In genomic region chr2:25177685-25178084, GRCm38 (mm10) we compare ENCODE assay signal across 8 mouse cellular contexts. TPM values are rescaled to one million over a fixed set of nuclear protein-coding genes. Genes with fewer than 3 reads are reported as not detected.
DNase-seq lines count a peak whose midpoint lies in the region; ATAC-seq and TF ChIP-seq lines count a peak whose summit lies in the region.
"Had no signal": no experiment of that assay in that cellular context is flagged by ENCODE, and none has a peak within 500 bp of the region (broad histone marks: within the 10 kb centered on the region; RNA-seq: fewer than 3 reads in every experiment).

No protein-coding gene starts in this region.

- H3K4me1 ChIP-seq in E14TG2a.4 (replicated peaks; ENCODE audit: low read depth, low read length): peaks cover 50% of the 10 kb centered on the region
- peaks cover 27% of the 10 kb centered on the region for H3K4me1 ChIP-seq in heart, embryonic 11.5 days (ENCODE audit: control insufficient read depth, insufficient read depth, low read length)
- H3K4me1 ChIP-seq in kidney, embryonic 15.5 days: peaks cover 84% of the 10 kb centered on the region
- H3K4me1 ChIP-seq in midbrain, embryonic 10.5 days: peaks cover 88% of the 10 kb centered on the region

- DNase-seq in Muller cell, postnatal 12 days (ENCODE audit: inconsistent ontology term): peak; percentile 83
- peak; percentile 76 for DNase-seq in midbrain, embryonic 10.5 days (ENCODE audit: low spot score)
- DNase-seq in adrenal gland, postnatal 25 days: no peak

- H3K27me3 ChIP-seq in E14TG2a.4 (ENCODE audit: insufficient read depth, low read length): peaks cover 93% of the 10 kb centered on the region
- peaks cover 50% of the 10 kb centered on the region for H3K27me3 ChIP-seq in heart, embryonic 11.5 days (ENCODE audit: control insufficient read depth, insufficient read depth, low read length)
- H3K27me3 ChIP-seq in kidney, embryonic 15.5 days: peaks cover 50% of the 10 kb centered on the region
- peaks cover 44% of the 10 kb centered on the region for H3K27me3 ChIP-seq in midbrain, embryonic 10.5 days (ENCODE audit: low read depth, poor library complexity, severe bottlenecking)

- ATAC-seq in heart, embryonic 11.5 days (replicated peaks; ENCODE audit: insufficient number of reproducible peaks, low FRiP score, low TSS enrichment): no peak
- ATAC-seq in kidney, embryonic 15.5 days (replicated peaks; ENCODE audit: low FRiP score): peak; percentile 47
- ATAC-seq in erythroid progenitor cell, adult 5-6 weeks (replicated peaks; ENCODE audit: low FRiP score, poor library complexity, severe bottlenecking): no peak

- H3K9ac ChIP-seq in heart, embryonic 11.5 days (ENCODE audit: low read depth, low read length): no peak overlapping the region
- peak overlapping the region; percentile 21; the same call in 1 of the 2 replicates for H3K9ac ChIP-seq in kidney, embryonic 15.5 days

- 0 out of 2 replicates have a peak overlapping the region, but pooled peaks have one; percentile 42 for H3K27ac ChIP-seq in heart, embryonic 11.5 days (ENCODE audit: low read depth, low read length)
- peak overlapping the region; percentile 91 for H3K27ac ChIP-seq in kidney, embryonic 15.5 days
- peak overlapping the region; percentile 96 for H3K27ac ChIP-seq in midbrain, embryonic 10.5 days (replicated peaks)

- no peaks in the 10 kb centered on the region for H3K36me3 ChIP-seq in E14TG2a.4 (ENCODE audit: insufficient read depth, low read length)
- no peaks in the 10 kb centered on the region for H3K36me3 ChIP-seq in heart, embryonic 11.5 days (ENCODE audit: control insufficient read depth, insufficient read depth, low read length)
- H3K36me3 ChIP-seq in kidney, embryonic 15.5 days: no peaks in the 10 kb centered on the region
- H3K36me3 ChIP-seq in midbrain, embryonic 10.5 days: no peaks in the 10 kb centered on the region

- no peak for TF ChIP-seq CTCF in E14TG2a.4 (conservative IDR thresholded peaks at IDR 0.05; ENCODE audit: low read length)

- H3K4me2 ChIP-seq in heart, embryonic 11.5 days: peak overlapping the region; percentile 21
- H3K4me2 ChIP-seq in kidney, embryonic 15.5 days: peak overlapping the region; percentile 51

- 0 out of 2 replicates have a peak overlapping the region, but pooled peaks have one; percentile 10 for H3K4me3 ChIP-seq in E14TG2a.4 (replicated peaks; ENCODE audit: low read length)
- H3K4me3 ChIP-seq in heart, embryonic 11.5 days (ENCODE audit: low read depth, low read length): no peak overlapping the region
- peak overlapping the region; percentile 28 for H3K4me3 ChIP-seq in kidney, embryonic 15.5 days (replicated peaks)
- peak overlapping the region; percentile 90 for H3K4me3 ChIP-seq in midbrain, embryonic 10.5 days

- 7% methylated on average over 6 of the region's 6 CpGs for WGBS in heart, embryonic 11.5 days (ENCODE audit: insufficient replicate concordance)
- 0% methylated on average over 6 of the region's 6 CpGs for WGBS in kidney, embryonic 15.5 days
- 0% methylated on average over 6 of the region's 6 CpGs for WGBS in midbrain, embryonic 10.5 days

- no peaks in the 10 kb centered on the region for H3K9me3 ChIP-seq in E14TG2a.4 (ENCODE audit: low read length)
- no peaks in the 10 kb centered on the region for H3K9me3 ChIP-seq in heart, embryonic 11.5 days (replicated peaks; ENCODE audit: control insufficient read depth, low read length)
- H3K9me3 ChIP-seq in kidney, embryonic 15.5 days (replicated peaks): no peaks in the 10 kb centered on the region
- H3K9me3 ChIP-seq in midbrain, embryonic 10.5 days (replicated peaks): no peaks in the 10 kb centered on the region

RNA-seq across cellular contexts. Expression of gene Nrarp, which starts 2.9 kb away (rescaled TPM):
- 4.5 and 4.8 TPM in 2 replicates for polyA plus RNA-seq in heart, embryonic 11.5 days (2014; fragmentation: Nextera tagmentation; extraction: Ambion mirVana)
- 21.8 and 23.7 TPM in 2 replicates for polyA plus RNA-seq in kidney, embryonic 15.5 days (2015; fragmentation: Nextera tagmentation; extraction: Ambion mirVana)
- 65.8 and 74.1 TPM in 2 replicates for polyA plus RNA-seq in midbrain, embryonic 10.5 days (2016; fragmentation: Nextera tagmentation; extraction: Ambion mirVana)
- 0.42 TPM in 1 of 2 replicates, not detected in the other for total RNA-seq in erythroid progenitor cell, adult 5-6 weeks (2015; ENCODE audit: low replicate concordance)
- total RNA-seq in erythroid progenitor cell, adult 5-6 weeks (2017; ENCODE audit: low replicate concordance): 0.64 and 3.0 TPM in 2 replicates
- total RNA-seq in adrenal gland, postnatal 25 days (2021): 2.2 and 4.0 TPM in 2 replicates

RNA-seq across cellular contexts. Expression of gene Tor4a, which starts 19.0 kb away (rescaled TPM):
- 5.9 and 8.3 TPM in 2 replicates for polyA plus RNA-seq in heart, embryonic 11.5 days (2014; fragmentation: Nextera tagmentation; extraction: Ambion mirVana)
- 11.7 and 14.1 TPM in 2 replicates for polyA plus RNA-seq in kidney, embryonic 15.5 days (2015; fragmentation: Nextera tagmentation; extraction: Ambion mirVana)
- polyA plus RNA-seq in midbrain, embryonic 10.5 days (2016; fragmentation: Nextera tagmentation; extraction: Ambion mirVana): 1.3 and 1.9 TPM in 2 replicates
- 2.9 and 5.4 TPM in 2 replicates for total RNA-seq in erythroid progenitor cell, adult 5-6 weeks (2015; ENCODE audit: low replicate concordance)
- total RNA-seq in erythroid progenitor cell, adult 5-6 weeks (2017; ENCODE audit: low replicate concordance): 0.30 and 2.2 TPM in 2 replicates
- total RNA-seq in adrenal gland, postnatal 25 days (2021): 28.1 and 33.9 TPM in 2 replicates

RNA-seq across cellular contexts. Expression of gene Nelfb, which starts 33.6 kb away (rescaled TPM):
- polyA plus RNA-seq in heart, embryonic 11.5 days (2014; fragmentation: Nextera tagmentation; extraction: Ambion mirVana): 62.9 and 69.0 TPM in 2 replicates
- 114 and 124 TPM in 2 replicates for polyA plus RNA-seq in kidney, embryonic 15.5 days (2015; fragmentation: Nextera tagmentation; extraction: Ambion mirVana)
- polyA plus RNA-seq in midbrain, embryonic 10.5 days (2016; fragmentation: Nextera tagmentation; extraction: Ambion mirVana): 131 and 140 TPM in 2 replicates
- 13.0 and 34.4 TPM in 2 replicates for total RNA-seq in erythroid progenitor cell, adult 5-6 weeks (2015; ENCODE audit: low replicate concordance)
- 15.2 and 29.9 TPM in 2 replicates for total RNA-seq in erythroid progenitor cell, adult 5-6 weeks (2017; ENCODE audit: low replicate concordance)
- total RNA-seq in adrenal gland, postnatal 25 days (2021): 61.8 and 66.9 TPM in 2 replicates

RNA-seq across cellular contexts. Expression of gene Stpg3, which starts 36.8 kb away (rescaled TPM):
- polyA plus RNA-seq in heart, embryonic 11.5 days (2014; fragmentation: Nextera tagmentation; extraction: Ambion mirVana): not detected in 2 replicates
- 0.23 and 0.55 TPM in 2 replicates for polyA plus RNA-seq in kidney, embryonic 15.5 days (2015; fragmentation: Nextera tagmentation; extraction: Ambion mirVana)
- not detected in 2 replicates for polyA plus RNA-seq in midbrain, embryonic 10.5 days (2016; fragmentation: Nextera tagmentation; extraction: Ambion mirVana)
- not detected in 2 replicates for total RNA-seq in erythroid progenitor cell, adult 5-6 weeks (2015; ENCODE audit: low replicate concordance)
- total RNA-seq in erythroid progenitor cell, adult 5-6 weeks (2017; ENCODE audit: low replicate concordance): not detected in 2 replicates
- not detected in 2 replicates for total RNA-seq in adrenal gland, postnatal 25 days (2021)
- total RNA-seq: layer of hippocampus, postnatal 14 days had no signal

RNA-seq across cellular contexts. Expression of gene Fam166a, which starts 40.9 kb away (rescaled TPM):
- polyA plus RNA-seq in heart, embryonic 11.5 days (2014; fragmentation: Nextera tagmentation; extraction: Ambion mirVana): 0.44 TPM in 1 of 2 replicates, not detected in the other
- 1.4 and 1.9 TPM in 2 replicates for polyA plus RNA-seq in kidney, embryonic 15.5 days (2015; fragmentation: Nextera tagmentation; extraction: Ambion mirVana)
- 0.62 TPM in 1 of 2 replicates, not detected in the other for polyA plus RNA-seq in midbrain, embryonic 10.5 days (2016; fragmentation: Nextera tagmentation; extraction: Ambion mirVana)
- total RNA-seq in erythroid progenitor cell, adult 5-6 weeks (2015; ENCODE audit: low replicate concordance): not detected in 2 replicates
- not detected in 2 replicates for total RNA-seq in erythroid progenitor cell, adult 5-6 weeks (2017; ENCODE audit: low replicate concordance)
- total RNA-seq in adrenal gland, postnatal 25 days (2021): 0.46 TPM in 1 of 2 replicates, not detected in the other
- total RNA-seq: layer of hippocampus, postnatal 14 days had no signal

Comparison
In these comparisons a context has a peak if more than half of its experiments do, and no peak if none do; other contexts are left out.
1. H3K27ac ChIP-seq: peak in every context shown above with its lines; median percentile 96 in midbrain, embryonic 10.5 days; 91 in kidney, embryonic 15.5 days; 42 in heart, embryonic 11.5 days.